Mouse (Mus musculus): ENCODE data around the gene Lmbr1l.
A peak's percentile ranks its signal among the peaks of the same experiment; 100 is the strongest.

Gene Lmbr1l

DNA sequence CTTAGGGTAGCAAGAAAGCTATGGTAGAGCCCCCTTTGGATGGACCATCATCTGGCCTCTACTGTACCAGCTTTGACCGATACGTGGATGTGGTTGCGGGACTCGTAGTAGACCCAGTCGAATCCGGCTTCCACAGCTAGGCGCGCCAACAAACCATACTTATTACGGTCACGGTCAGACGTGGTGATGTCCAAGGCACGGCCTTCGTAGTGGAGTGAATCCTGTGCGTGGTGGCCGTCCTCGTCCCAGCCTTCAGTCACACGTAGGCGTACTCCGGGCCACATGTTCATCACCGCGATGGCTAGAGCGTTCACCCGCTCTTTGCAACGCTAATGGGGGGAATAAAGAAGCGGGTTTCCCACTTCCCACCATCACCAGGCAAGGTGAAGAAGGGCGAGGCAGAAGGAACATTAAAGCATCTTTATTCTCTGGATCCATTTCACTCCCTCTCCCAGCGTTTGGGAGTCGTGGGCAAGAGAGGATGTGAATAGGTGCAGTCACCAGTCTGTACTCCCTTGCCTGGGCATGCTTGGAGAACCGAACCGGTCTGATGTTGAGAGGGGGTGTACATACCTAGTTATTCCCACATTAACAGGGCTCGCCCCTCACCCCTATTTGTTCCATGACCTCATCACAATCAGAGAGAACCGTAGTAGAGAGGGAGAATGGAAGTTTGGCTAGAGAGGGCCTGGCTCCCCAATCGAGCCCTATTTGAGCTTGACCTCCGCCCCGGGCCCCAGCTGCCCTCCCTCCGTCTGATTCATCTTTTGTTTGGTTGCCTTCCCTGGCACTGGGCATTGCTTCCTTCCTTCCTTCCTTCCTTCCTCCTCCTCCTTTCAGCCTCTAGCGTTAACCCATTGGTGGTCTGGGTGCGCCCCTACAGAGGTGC is 23.0 kb downstream of the Lmbr1l start:
- DNase-seq: no peak

GRCm38 (mm10) chr15:98893940-98894745 is 23.9 kb downstream of the Lmbr1l start, which contains the start of gene Rhebl1:
Gene Rhebl1, minus strand, starts transcription at chr15:98894540.
- DNase-seq: no peak

GRCm38 (mm10) chr15:98893036-98893435 is 25.0 kb downstream of the Lmbr1l start:
- no peak for DNase-seq

DNA sequence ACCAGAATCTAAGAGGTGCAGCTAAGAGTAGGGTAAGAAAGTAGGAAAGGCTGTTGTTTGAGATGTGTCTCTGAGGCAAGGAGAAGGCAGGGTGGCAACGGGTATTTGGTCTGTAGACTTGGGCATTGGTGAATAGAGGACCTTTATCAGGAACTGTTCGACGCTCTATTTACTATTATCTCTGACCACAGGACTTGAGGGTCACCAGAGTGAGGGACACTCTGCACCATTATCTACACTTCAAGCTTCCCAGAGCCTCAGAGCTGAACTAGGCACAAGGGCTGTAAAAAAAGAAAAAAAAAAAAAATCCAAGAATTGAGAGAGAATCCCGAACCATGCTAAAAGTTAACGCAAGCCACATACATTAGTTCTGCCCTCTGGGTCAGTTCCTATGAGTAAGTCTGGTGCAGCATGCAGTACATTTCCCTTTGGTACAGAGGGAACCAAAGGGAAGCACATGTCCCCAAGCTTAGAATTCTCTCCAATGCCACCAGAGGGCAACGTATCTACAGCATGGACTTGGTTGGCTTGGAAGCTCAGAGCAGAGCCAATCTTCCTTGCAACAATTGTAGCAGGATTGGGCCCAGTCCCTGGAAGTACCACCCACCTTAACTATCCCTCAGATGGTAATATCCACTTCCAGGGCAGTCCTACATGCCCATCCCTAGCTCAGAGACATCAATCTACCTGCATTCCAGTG is 26.0 kb downstream of the Lmbr1l start:
- peak; percentile 77 for DNase-seq

DNA sequence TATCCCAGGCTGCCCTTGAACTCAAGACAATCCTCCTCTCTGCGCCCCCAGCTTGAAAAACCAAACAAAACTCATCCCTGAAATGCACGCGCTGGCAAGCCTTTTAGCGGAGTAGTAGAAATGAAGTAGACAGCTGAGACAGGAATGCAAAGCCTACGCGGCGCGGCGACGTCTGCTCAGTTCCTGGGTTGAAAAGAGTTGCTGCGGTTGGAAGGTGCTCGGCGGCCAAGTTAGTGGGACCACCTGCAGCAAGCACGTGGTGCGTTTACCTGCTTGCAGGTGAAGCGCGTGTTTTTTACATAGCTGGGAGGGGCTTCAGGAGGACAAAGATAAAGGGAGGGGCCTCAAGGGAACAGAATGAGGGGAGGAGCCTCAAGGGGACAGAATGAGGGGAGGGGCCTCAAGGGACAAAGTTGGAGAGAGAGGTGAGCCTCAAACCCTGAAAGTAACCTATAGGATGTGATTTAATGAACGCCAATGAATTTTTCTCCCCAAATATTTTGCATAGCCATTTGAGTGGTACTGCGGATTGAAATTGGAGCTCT is 26.8 kb downstream of the Lmbr1l start:
- DNase-seq: no peak

DNA sequence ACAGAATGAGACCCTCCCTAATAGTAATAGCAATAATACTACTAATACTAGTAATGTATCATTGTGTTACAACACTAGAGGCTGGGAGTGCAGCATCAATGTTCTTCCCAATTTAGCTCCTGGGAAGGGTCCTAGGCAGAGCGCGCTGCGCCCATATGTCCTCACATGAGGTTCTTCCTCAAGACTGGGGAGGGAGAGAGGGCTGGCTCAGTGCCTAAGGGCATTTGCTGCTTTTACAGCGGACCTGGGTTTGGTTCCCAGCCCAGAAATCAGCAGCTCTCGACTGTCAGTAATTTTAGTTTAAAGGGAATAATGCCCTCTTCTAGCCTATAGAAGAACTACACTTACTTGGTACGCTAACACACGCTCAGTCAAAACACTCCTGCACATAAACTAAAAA is 30.5 kb downstream of the Lmbr1l start:
- no peak for DNase-seq

DNA sequence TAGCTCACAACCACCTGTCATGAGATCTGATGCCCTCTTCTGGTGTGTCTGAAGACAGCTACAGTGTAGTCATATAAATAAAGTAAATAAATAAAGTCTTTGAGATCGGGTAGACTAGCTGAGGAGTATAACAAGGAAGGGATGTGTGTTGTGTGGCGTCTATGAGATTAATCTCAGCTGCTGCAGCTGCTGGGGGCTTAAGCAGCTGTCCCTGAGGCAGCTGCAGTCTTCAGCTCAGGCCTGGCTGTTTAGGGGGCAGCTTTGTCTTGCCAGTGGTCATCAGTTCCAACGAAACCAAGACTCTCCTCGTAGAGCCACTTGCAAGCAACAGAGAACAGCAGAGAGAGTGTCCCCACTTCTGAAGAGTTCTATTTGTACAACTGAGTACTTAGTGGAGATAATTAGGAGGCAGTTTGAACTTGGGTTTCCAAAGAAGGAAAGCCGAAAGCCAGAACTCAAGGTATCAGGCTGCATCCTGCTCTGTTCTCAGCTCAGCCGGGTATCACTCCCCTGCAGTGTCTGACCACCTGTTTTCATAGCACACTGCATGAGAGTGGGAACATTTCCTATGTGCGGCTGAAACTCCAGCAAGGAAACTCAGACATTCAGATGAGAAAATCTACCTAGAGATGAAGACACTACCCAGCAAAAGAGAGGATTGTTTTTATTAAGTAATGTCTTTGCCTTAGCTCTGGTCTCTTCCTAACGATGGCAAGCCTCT is 31.2 kb downstream of the Lmbr1l start:
- no peak for DNase-seq

GRCm38 (mm10) chr15:98884106-98884505 is 33.9 kb downstream of the Lmbr1l start:
- DNase-seq: no peak

- DNase-seq: peak; percentile 82
These were observed 34.4 kb downstream of the Lmbr1l start for GRCm38 (mm10) chr15:98883661-98884060.

- DNase-seq: no peak
These were observed 36.4 kb downstream of the Lmbr1l start for GRCm38 (mm10) chr15:98881656-98882008.

GRCm38 (mm10) chr15:98880978-98881655 is 36.9 kb downstream of the Lmbr1l start:
- peak; percentile 98 for DNase-seq

- DNase-seq: peak; percentile 49
These were observed 40.7 kb downstream of the Lmbr1l start for GRCm38 (mm10) chr15:98877331-98877730.

GRCm38 (mm10) chr15:98871916-98872888 is 45.8 kb downstream of the Lmbr1l start:
- DNase-seq: peak; percentile 92

DNA sequence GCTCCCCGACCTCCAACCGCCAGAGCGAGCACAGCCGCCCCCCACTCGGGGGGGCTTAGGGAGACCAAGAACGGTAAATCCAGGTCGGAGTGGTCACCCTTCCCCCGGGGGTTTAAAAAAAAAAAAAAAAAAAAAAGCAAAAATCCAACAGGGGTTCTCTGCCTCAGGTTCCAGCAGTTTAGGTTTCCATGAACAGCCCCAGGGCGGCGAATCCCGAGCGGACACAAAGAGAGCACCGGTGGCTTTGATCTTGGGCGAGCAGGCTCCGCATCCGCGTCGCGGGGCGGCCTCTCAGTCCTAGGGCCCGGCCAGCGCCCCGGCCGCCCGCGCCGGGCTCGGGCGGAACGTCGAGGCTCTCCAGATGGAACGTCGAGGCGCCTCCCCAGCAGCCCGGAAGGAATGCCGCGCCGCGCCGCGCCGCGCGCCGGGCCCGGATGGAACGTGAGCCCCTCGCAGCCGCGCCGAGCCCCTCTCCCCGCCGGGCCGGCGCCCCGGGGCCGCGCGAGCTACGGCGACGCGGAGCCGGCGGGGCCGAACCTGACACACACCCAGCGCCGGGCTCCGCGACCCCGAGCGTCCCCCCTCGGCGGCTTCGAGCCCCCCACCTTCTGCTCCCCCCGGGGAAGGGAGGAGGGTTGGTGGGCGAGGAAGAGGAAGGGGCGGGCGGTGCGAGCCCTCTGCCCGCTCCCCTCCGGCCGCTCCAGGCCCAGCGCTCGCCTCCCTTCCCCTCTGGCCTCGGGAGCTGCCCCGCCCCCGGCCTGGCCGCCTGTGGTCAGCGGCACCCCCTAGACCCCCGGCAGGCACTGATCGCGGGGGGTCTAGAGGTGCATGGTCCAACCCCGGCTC is 46.7 kb downstream of the Lmbr1l start, which contains the start of gene Kmt2d:
Kmt2d (minus strand) TSS at position 135 of the 846 bp plus-strand sequence.
- no peak for DNase-seq

- DNase-seq: peak; percentile 57
These were observed 47.6 kb downstream of the Lmbr1l start for GRCm38 (mm10) chr15:98870179-98871069.

DNA sequence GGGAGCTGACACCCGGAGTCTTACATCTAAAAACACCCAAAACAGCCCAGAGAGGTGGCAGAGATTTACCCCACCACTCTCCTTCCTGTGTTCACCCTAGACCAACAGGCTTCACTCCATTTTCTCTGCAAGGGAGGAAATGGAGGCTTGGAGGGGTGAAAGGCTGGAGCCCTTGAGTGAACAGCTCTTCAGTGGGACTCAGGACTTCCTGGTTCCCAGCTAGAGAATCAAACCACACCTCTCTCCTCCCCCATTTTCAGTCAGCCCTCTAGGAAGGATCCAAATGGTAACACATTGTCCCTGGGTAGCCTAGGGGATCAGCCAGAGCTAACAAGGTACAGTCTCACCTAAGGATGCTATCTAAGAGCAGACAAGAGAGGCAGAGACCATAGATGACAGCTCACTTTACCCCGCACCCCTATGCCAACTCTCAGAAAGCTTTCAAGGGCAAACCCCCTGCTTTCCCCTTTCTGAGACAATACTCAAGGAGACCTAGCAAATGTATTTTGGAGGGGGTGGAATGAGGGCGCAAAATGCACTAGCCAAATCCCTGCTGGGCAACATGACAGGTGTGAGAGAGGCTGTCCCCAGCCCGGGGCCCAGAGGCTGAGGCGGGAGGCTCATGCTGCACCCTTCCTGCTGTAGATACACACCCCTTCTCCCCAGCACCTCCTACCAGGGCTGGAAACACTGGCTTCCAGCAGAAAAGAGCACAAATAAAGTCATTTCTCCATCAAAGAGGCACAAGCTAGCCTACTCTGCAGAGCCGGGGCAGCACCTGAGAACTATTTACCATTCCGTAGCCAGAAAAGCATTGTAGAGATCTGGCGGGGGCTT is 48.5 kb downstream of the Lmbr1l start:
- DNase-seq: no peak

GRCm38 (mm10) chr15:98868346-98869063 is 49.5 kb downstream of the Lmbr1l start:
- no peak for DNase-seq
